Mouse (Mus musculus) liver, embryonic 14.5 days (tissue): Measurements from ENCODE around the gene Cdk10. TPM values are rescaled to one million over a fixed set of nuclear protein-coding genes. Genes with fewer than 3 reads are reported as not detected.

ENCODE experiments used
- ATAC-seq: fragments of 200-750 bp; cut with Nextera tagmentation; 2 replicates; pipeline ENCODE4 v1.8.0; 2017; ENCODE audit warnings: moderate number of reproducible peaks, mild to moderate bottlenecking, moderate library complexity; ENCODE audit not compliant: insufficient read depth
- DNase-seq, 3 experiments: peaks; one replicate each; pipeline ENCODE4 v3.0.0-alpha.2; 2012 to 2013; ENCODE audit warnings: low read depth in 3 of 3, low spot score in 3 of 3
- H3K27ac ChIP-seq: fragments of 300-500 bp; sonication (generic); 2 replicates; pipeline ENCODE4 v1.5.1; 2014; ENCODE audit warnings: moderate library complexity, mild to moderate bottlenecking, control low read depth, inconsistent platforms
- H3K27me3 ChIP-seq: fragments of 300-500 bp; sonication (generic); 2 replicates; pipeline ENCODE4 v1.6.1; 2014; ENCODE audit warnings: mild to moderate bottlenecking, low read length, moderate library complexity; ENCODE audit not compliant: control insufficient read depth, insufficient read depth
- H3K36me3 ChIP-seq: fragments of 300-500 bp; sonication (generic); replicated peaks from 2 replicates; pipeline ENCODE4 v1.6.1; 2014; ENCODE audit warnings: low read depth; ENCODE audit not compliant: control insufficient read depth, insufficient read depth
- H3K4me1 ChIP-seq, 2 experiments: fragments of 200-500 bp in 1 of 2; fragments of 300-500 bp in 1 of 2; sonication (generic) in 1 of 2; replicated peaks; 2 replicates each; pipeline ENCODE4 v1.6.1; 2012 to 2014; ENCODE audit warnings: antibody characterized with exemption in 1 of 2, inconsistent platforms in 1 of 2, low read length in 1 of 2; ENCODE audit not compliant: control insufficient read depth in 2 of 2, insufficient read depth in 2 of 2
- H3K4me2 ChIP-seq: fragments of 300-500 bp; sonication (generic); 2 replicates; pipeline ENCODE4 v1.6.1; 2014; ENCODE audit warnings: low read depth, mild to moderate bottlenecking, control low read depth, moderate library complexity
- H3K4me3 ChIP-seq, 2 experiments: fragments of 200-500 bp in 1 of 2; fragments of 300-500 bp in 1 of 2; sonication (generic) in 1 of 2; 2 replicates each; pipeline ENCODE4 v1.5.1; 2012 to 2014; ENCODE audit warnings: low read depth in 2 of 2, low read length in 2 of 2, mild to moderate bottlenecking in 2 of 2, control low read depth in 1 of 2, inconsistent platforms in 1 of 2, moderate library complexity in 1 of 2; ENCODE audit not compliant: insufficient read depth in 1 of 2
- H3K9ac ChIP-seq: fragments of 300-500 bp; sonication (generic); replicated peaks from 2 replicates; pipeline ENCODE4 v1.6.1; 2014; ENCODE audit warnings: mild to moderate bottlenecking, control low read depth, moderate library complexity
- H3K9me3 ChIP-seq: fragments of 300-500 bp; sonication (generic); 2 replicates; pipeline ENCODE4 v1.6.1; 2016; ENCODE audit warnings: low read length, mixed read lengths; ENCODE audit not compliant: control insufficient read depth
- CTCF ChIP-seq: IDR thresholded peaks from 2 replicates; pipeline ENCODE4 v1.5.1; 2016; ENCODE audit warnings: antibody characterized with exemption, low read depth, control low read depth
- EP300 ChIP-seq: IDR thresholded peaks from 2 replicates; pipeline ENCODE4 v1.6.1; 2016; ENCODE audit warnings: antibody characterized with exemption, low read depth
- WGBS: fragments of 180-500 bp; shearing (Covaris S2); extraction: QIAGEN DNeasy Blood & Tissue Kit; methylation state at CpG from one replicate; pipeline ENCODE4 v1.1.7; 2014; ENCODE audit not compliant: insufficient replicate concordance; 5-methylcytosine and 5-hydroxymethylcytosine counted together
- polyA plus RNA-seq, 2 experiments: library from polyadenylated mRNA; depleted of rRNA in 1 of 2; stranded (reverse) in 1 of 2; unstranded in 1 of 2; fragments of >200 nt; fragmentation: Nextera tagmentation in 1 of 2; extraction: Ambion mirVana in 1 of 2; gene quantifications; 2 replicates each; pipeline versions ENCODE4 v1.2.1 to v1.2.3; 2012 to 2014

Gene Cdk10
- polyA plus RNA-seq, 2 experiments = 7.2 to 16.3 TPM

GRCm38 (mm10) chr8:123235520-123236497 is 11.2 kb downstream of the Cdk10 start, which contains the start of gene Spata2l:
Spata2l (minus strand) TSS chr8:123236233.
- ATAC-seq = peak; percentile 76

DNA sequence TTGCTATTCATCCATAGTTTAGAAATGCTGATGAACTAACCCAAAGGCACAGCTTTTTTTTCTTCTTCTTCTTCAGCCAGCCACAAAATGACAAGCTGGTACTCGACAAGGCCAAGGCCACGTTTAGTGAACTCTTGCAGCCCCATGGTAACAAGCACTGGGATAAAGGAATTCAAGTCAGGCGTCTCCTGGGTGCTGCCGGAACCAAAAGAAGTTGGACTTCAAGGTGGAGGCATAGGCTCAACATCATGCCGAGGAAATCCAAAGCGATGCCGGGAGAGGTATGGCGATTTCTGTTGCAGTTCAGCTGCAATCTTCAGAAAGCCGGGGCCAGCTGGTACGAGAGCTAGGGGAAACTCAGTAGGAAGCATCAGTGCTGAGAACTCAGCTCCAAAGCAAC is 14.8 kb downstream of the Cdk10 start:
- 78% methylated on average over 10 of the region's 10 CpGs for WGBS
- ATAC-seq = no peak

More at GRCm38 (mm10) chr8:123235520-123236497, 11.2 kb downstream of the Cdk10 start, which contains the start of gene Spata2l:
- Histone ChIP-seq H3K4me1 (peaks cover 7 to 10% of the 10 kb centered on the region in 2 experiments), H3K36me3 (no peaks in the 10 kb centered on the region), H3K9me3 (no peaks in the 10 kb centered on the region), H3K4me3 (peak within 1 kb of the TSS; percentile 64 to 70), H3K27ac (no peak within 1 kb of the TSS), H3K4me2 (peak within 1 kb of the TSS; percentile 94), H3K9ac (peak within 1 kb of the TSS; percentile 59; the same call in 1 of the 2 replicates), H3K27me3 (peaks cover 12% of the 10 kb centered on the region)
- peak; percentile 65 to 77 (median 71) for DNase-seq
- WGBS = 1% methylated on average over 57 of the region's 57 CpGs
- TF ChIP-seq CTCF (peak; percentile 34; the same call in 1 of the 2 replicates), EP300 (no peak)

GRCm38 (mm10) chr8:123242107-123242923 is 17.7 kb downstream of the Cdk10 start:
- no peaks in the 10 kb centered on the region for H3K27me3 ChIP-seq
- ATAC-seq (no peak), DNase-seq (no peak)
- H3K4me3 ChIP-seq = no peak overlapping the region
- H3K9me3 ChIP-seq = no peaks in the 10 kb centered on the region
- 63% methylated on average over 7 of the region's 7 CpGs for WGBS
- no peak overlapping the region for H3K27ac ChIP-seq
- no peak overlapping the region for H3K9ac ChIP-seq
- no peak overlapping the region for H3K4me2 ChIP-seq
- no peaks in the 10 kb centered on the region for H3K36me3 ChIP-seq
- no peak for TF ChIP-seq EP300
- no peaks in the 10 kb centered on the region for H3K4me1 ChIP-seq

More for the DNA sequence above, 14.8 kb downstream of the Cdk10 start:
- no peak for TF ChIP-seq EP300
- Histone ChIP-seq H3K27me3 (peaks cover 12% of the 10 kb centered on the region), H3K4me2 (no peak overlapping the region), H3K4me3 (no peak overlapping the region), H3K36me3 (no peaks in the 10 kb centered on the region), H3K9ac (no peak overlapping the region), H3K9me3 (no peaks in the 10 kb centered on the region), H3K27ac (no peak overlapping the region), H3K4me1 (peaks cover 7 to 10% of the 10 kb centered on the region in 2 experiments)
- no peak for DNase-seq

- no peak overlapping the region for H3K4me3 ChIP-seq
- no peaks in the 10 kb centered on the region for H3K9me3 ChIP-seq
- ATAC-seq (0 out of 2 replicates have a peak, but pooled peaks have one; percentile 9), DNase-seq (no peak)
- H3K4me2 ChIP-seq = no peak overlapping the region
- TF ChIP-seq EP300 = no peak
- peak; percentile 57 for TF ChIP-seq CTCF
- no peaks in the 10 kb centered on the region for H3K36me3 ChIP-seq
- H3K4me1 ChIP-seq = no peaks in the 10 kb centered on the region
- H3K27ac ChIP-seq = no peak overlapping the region
- no peak overlapping the region for H3K9ac ChIP-seq
- H3K27me3 ChIP-seq = no peaks in the 10 kb centered on the region
- WGBS = 61% methylated on average over 11 of the region's 11 CpGs
These were observed 18.4 kb downstream of the Cdk10 start for GRCm38 (mm10) chr8:123243053-123243452.
